Mouse (Mus musculus) stomach, postnatal 0 days (tissue): ENCODE measurements around the gene Gm20695.

Experiments used
- CTCF ChIP-seq: IDR thresholded peaks from 2 replicates; pipeline ENCODE4 v1.5.1; 2016; ENCODE audit warnings: antibody characterized with exemption, low read depth, mild to moderate bottlenecking, moderate library complexity
- EP300 ChIP-seq: optimal IDR thresholded peaks from 2 replicates; pipeline ENCODE3; 2016; ENCODE audit warnings: antibody characterized with exemption

DNA sequence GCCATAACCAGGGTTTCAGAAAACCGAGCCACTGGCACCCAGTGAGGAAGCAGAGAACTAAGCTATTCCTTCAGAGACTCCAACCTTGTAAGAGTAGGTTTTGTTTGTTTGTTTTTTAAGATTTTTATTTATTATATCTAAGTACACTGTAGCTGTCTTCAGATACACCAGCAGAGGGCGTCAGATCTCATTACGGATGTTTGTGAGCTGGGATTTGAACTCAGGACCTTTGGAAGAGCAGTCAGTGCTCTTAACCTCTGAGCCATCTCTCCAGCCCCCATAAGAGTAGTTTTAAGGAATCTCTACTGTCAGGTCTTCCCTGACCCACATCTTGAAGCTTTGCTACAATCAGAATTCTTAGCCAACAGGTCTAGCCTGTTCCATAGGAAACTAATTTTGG lies 36.0 kb upstream of the Gm20695 start:
- TF ChIP-seq CTCF (peak; percentile 40), EP300 (no peak)
